Mouse (Mus musculus) adrenal gland (tissue): ENCODE measurements around the gene Edc3.

Experiments
- intact Hi-C: fragments of 180-260 bp; cut with DNase I; formaldehyde crosslinking; loops from one replicate; pipeline ENCODE4 v1.15.1; 2025

The Edc3 gene

DNA sequence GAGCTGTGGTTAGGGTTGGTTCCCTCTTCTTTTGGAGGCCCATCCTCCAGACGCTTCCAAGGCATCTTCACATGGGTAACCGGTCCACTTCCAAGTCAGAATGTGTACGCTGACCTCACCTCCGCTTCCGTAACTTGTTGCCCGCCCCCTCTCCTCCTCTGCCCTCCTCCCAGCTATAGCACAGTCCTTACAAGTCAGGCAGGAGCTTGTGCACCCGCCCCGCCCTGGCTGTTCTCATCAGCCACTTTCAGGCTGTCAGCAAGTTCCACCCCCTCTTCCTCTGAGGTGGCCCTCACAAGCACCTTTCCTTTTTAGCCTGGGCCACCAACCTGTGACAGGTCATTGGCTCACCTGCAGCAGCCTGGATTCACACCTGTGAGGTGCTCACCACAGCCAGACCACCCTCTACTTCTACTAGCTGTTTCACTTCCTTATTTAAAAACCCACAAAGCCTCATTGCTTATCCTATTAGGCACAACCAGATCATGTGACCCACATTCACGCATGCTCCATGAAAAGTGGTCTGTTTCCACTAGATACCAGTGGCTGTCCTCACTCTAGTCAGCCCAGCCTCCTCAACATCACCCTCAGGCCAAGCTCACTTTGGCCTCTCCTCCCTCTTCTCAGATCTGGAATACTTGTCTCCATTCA lies 92.1 kb downstream of the Edc3 start:
- intact Hi-C loops, result no loop called here
